18 mouse cellular contexts compared by ENCODE assay signal in the genomic region with DNA sequence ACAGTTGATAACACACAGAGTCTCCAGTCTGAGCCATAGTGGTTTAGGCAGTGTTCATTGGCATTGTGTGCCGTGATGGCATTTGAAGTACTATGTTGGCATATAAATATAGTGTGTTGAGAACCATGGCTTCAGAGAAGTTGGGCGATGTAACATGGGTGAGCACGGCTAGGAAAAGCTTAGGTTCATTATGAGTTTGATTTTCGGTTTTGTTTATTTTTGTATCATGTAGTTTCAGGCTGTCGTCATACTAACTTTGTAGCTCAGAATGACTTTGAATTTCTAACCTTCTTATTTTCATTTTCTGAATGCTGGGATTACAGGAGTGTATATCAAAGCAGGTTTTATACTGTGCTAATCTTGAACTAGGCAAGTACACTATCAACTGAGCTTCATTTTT. TPM values are rescaled to one million over a fixed set of nuclear protein-coding genes. Genes with fewer than 3 reads are reported as not detected.
DNase-seq lines count a peak whose midpoint lies in the region; TF ChIP-seq lines count a peak whose summit lies in the region.
"Had no signal": no experiment of that assay in that cellular context is flagged by ENCODE, and none has a peak within 500 bp of the region (broad histone marks: within the 10 kb centered on the region; RNA-seq: fewer than 3 reads in every experiment).

No protein-coding gene starts in this region.

- no peak overlapping the region for H3K9ac ChIP-seq in CH12.LX (ENCODE audit: insufficient read depth, low read depth)

- no peaks in the 10 kb centered on the region for H3K9me3 ChIP-seq in CH12.LX (replicated peaks; ENCODE audit: low read length)
- H3K9me3 ChIP-seq in limb, embryonic 10.5 days (replicated peaks) = no peaks in the 10 kb centered on the region
- H3K9me3 ChIP-seq: G1E had no signal

- TF ChIP-seq RAD21 in CH12.LX (IDR thresholded peaks at IDR 0.05; ENCODE audit: low read depth, low read length) = no peak

- in situ Hi-C loops in CH12.LX (cut with MboI; ENCODE audit: low pct_ligation_motif_present, low pct_unique_long_range_greater_than_20kb, low sequenced_read_pairs) = no loop called here

- no peak for DNase-seq in CH12.LX (ENCODE audit: extremely low read depth)
- no peak for DNase-seq in limb, embryonic 10.5 days (ENCODE audit: low spot score)
- DNase-seq: adrenal gland, adult 2 months; adrenal gland, adult 8-10 months; adrenal gland, postnatal 10 days; adrenal gland, postnatal 14 days; adrenal gland, postnatal 25 days; adrenal gland, postnatal 36 days; B cell, adult 2 months; cerebellum, adult 11 months; cerebellum, adult 11-12 months; cerebellum, adult 18-20 months; cerebellum, adult 2 months; cerebellum, adult 8-10 months had no signal

- peaks cover 51 to 76% of the 10 kb centered on the region in 2 experiments for H3K36me3 ChIP-seq in CH12.LX (replicated peaks in 1 of 2; ENCODE audit: control insufficient read depth in 1 of 2, insufficient read depth in 1 of 2, low read length in 1 of 2)
- peaks cover 83% of the 10 kb centered on the region for H3K36me3 ChIP-seq in limb, embryonic 10.5 days

- H3K27me3 ChIP-seq in CH12.LX (replicated peaks) = no peaks in the 10 kb centered on the region
- no peaks in the 10 kb centered on the region for H3K27me3 ChIP-seq in limb, embryonic 10.5 days (ENCODE audit: low read depth, poor library complexity, severe bottlenecking)
- H3K27me3 ChIP-seq: Patski had no signal

- 96% methylated on average over 5 of the region's 5 CpGs for WGBS in limb, embryonic 10.5 days

- peaks cover 18 to 34% of the 10 kb centered on the region in 2 experiments for H3K4me1 ChIP-seq in CH12.LX (ENCODE audit: control insufficient read depth in 1 of 2, insufficient read depth in 2 of 2)
- peaks cover 10% of the 10 kb centered on the region for H3K4me1 ChIP-seq in limb, embryonic 10.5 days

- no peak overlapping the region for H3K4me2 ChIP-seq in CH12.LX (ENCODE audit: insufficient read depth, low read depth, poor library complexity, severe bottlenecking)

- peaks cover 57% of the 10 kb centered on the region for H3K79me2 ChIP-seq in CH12.LX (replicated peaks; ENCODE audit: control insufficient read depth, extremely low read depth, insufficient read depth, poor library complexity, severe bottlenecking)

- H3K27ac ChIP-seq in CH12.LX (ENCODE audit: insufficient read depth, low read depth) = peak overlapping the region; percentile 18
- H3K27ac ChIP-seq in limb, embryonic 10.5 days = no peak overlapping the region

- no peak for TF ChIP-seq POLR2A in CH12.LX (IDR thresholded peaks at IDR 0.05; ENCODE audit: low read depth, low read length)

- peak; percentile 82 for TF ChIP-seq EP300 in CH12.LX (IDR thresholded peaks at IDR 0.05; ENCODE audit: low read length)

- dilution Hi-C loops in CH12.LX (cut with MboI; ENCODE audit: extremely low pct_ligation_motif_present, extremely low pct_unique_long_range_greater_than_20kb, low sequenced_read_pairs) = no loop called here

- no peak for TF ChIP-seq CTCF in CH12.LX (conservative IDR thresholded peaks at IDR 0.05 in 1 of 2, IDR thresholded peaks at IDR 0.05 in 1 of 2; ENCODE audit: low read depth in 2 of 2, low read length in 2 of 2)

- no peak overlapping the region for H3K4me3 ChIP-seq in CH12.LX (replicated peaks in 1 of 3; ENCODE audit: low read depth in 2 of 3, low read length in 2 of 3, poor library complexity in 1 of 3)
- no peak overlapping the region for H3K4me3 ChIP-seq in limb, embryonic 10.5 days

TF ChIP-seq in CH12.LX, 34 proteins besides CTCF, POLR2A, EP300 and RAD21:
- no peak for TF ChIP-seq BHLHE40 (IDR thresholded peaks at IDR 0.05; ENCODE audit: low read depth, low read length)
- peak; percentile 82 for TF ChIP-seq IRF4 (IDR thresholded peaks at IDR 0.05; ENCODE audit: low read depth, low read length)
- TF ChIP-seq NELFE (IDR thresholded peaks at IDR 0.05; ENCODE audit: low read depth, low read length) = no peak
- TF ChIP-seq POLR2AphosphoS2 (IDR thresholded peaks at IDR 0.05; ENCODE audit: low read depth, low read length) = no peak
- peak; percentile 92 for TF ChIP-seq JUN (IDR thresholded peaks at IDR 0.05; ENCODE audit: insufficient read depth, low read depth, low read length)
- TF ChIP-seq CHD2 (IDR thresholded peaks at IDR 0.05; ENCODE audit: low read length) = no peak
- TF ChIP-seq MEF2A (IDR thresholded peaks at IDR 0.05; ENCODE audit: borderline replicate concordance, low read depth, low read length) = peak; percentile 89
- peak; percentile 82 for TF ChIP-seq JUND (conservative IDR thresholded peaks at IDR 0.05; ENCODE audit: low read depth, low read length)
- peak; percentile 38; the same call in 1 of the 2 replicates for TF ChIP-seq ETS1 (conservative IDR thresholded peaks at IDR 0.05; ENCODE audit: low read depth, low read length)

RNA-seq across cellular contexts. Expression of gene Ganab, which starts 5.5 kb away (rescaled TPM):
- total RNA-seq in CH12.LX (2012; rRNA removed) (165 and 169 TPM in 2 replicates), CH12.LX (2014; rRNA removed) (85.7 and 97.0 TPM in 2 replicates)
- polyA plus RNA-seq in CH12.LX (2012; ENCODE audit: insufficient read length, low read depth) = 139 and 143 TPM in 2 replicates
- polyA plus RNA-seq in limb, embryonic 10.5 days (2016; fragmentation: Nextera tagmentation; extraction: Ambion mirVana) = 117 and 129 TPM in 2 replicates

RNA-seq across cellular contexts. Expression of gene Ints5, which starts 10.6 kb away (rescaled TPM):
- 38.9 and 49.9 TPM in 2 replicates for total RNA-seq in CH12.LX (2012; rRNA removed)
- 15.7 and 17.2 TPM in 2 replicates for total RNA-seq in CH12.LX (2014; rRNA removed)
- polyA plus RNA-seq in CH12.LX (2012; ENCODE audit: insufficient read length, low read depth) = 30.6 and 38.0 TPM in 2 replicates
- polyA plus RNA-seq in limb, embryonic 10.5 days (2016; fragmentation: Nextera tagmentation; extraction: Ambion mirVana) = 59.2 and 61.9 TPM in 2 replicates

RNA-seq across cellular contexts. Expression of gene Gm49416, which starts 14.7 kb away (rescaled TPM):
- total RNA-seq in CH12.LX (2012; rRNA removed) = not detected in 2 replicates
- total RNA-seq in CH12.LX (2014; rRNA removed) = not detected in 2 replicates
- 11.1 and 53.2 TPM in 2 replicates for polyA plus RNA-seq in CH12.LX (2012; ENCODE audit: insufficient read length, low read depth)
- polyA plus RNA-seq in limb, embryonic 10.5 days (2016; fragmentation: Nextera tagmentation; extraction: Ambion mirVana) = 0.45 TPM in 1 of 2 replicates, not detected in the other
- total RNA-seq: adrenal gland, postnatal 10 days; adrenal gland, postnatal 14 days; adrenal gland, postnatal 25 days; ES-E14 had no signal
- polyA plus RNA-seq: adrenal gland, adult 2 months; CD4-positive, CD25-positive, alpha-beta regulatory T cell, adult 4 months; cerebellum, adult 2 months had no signal

RNA-seq across cellular contexts. Expression of gene 1810009A15Rik, which starts 14.8 kb away (rescaled TPM):
- total RNA-seq in CH12.LX (2012; rRNA removed) (157 and 224 TPM in 2 replicates), CH12.LX (2014; rRNA removed) (198 and 218 TPM in 2 replicates)
- 161 and 176 TPM in 2 replicates for polyA plus RNA-seq in CH12.LX (2012; ENCODE audit: insufficient read length, low read depth)
- 151 and 188 TPM in 2 replicates for polyA plus RNA-seq in limb, embryonic 10.5 days (2016; fragmentation: Nextera tagmentation; extraction: Ambion mirVana)

RNA-seq across cellular contexts. Expression of gene B3gat3, which starts 16.8 kb away (rescaled TPM):
- total RNA-seq in CH12.LX (2012; rRNA removed) = 49.9 and 54.8 TPM in 2 replicates
- total RNA-seq in CH12.LX (2014; rRNA removed) = 17.8 and 18.6 TPM in 2 replicates
- polyA plus RNA-seq in CH12.LX (2012; ENCODE audit: insufficient read length, low read depth) = 31.0 and 33.0 TPM in 2 replicates
- 47.0 and 48.1 TPM in 2 replicates for polyA plus RNA-seq in limb, embryonic 10.5 days (2016; fragmentation: Nextera tagmentation; extraction: Ambion mirVana)
